Mouse (Mus musculus): ENCODE measurements around the gene Prl6a1. TPM values are rescaled to one million over a fixed set of nuclear protein-coding genes. Genes with fewer than 3 reads are reported as not detected.

Gene Prl6a1
- not detected for total RNA-seq (2021)
- long read RNA-seq, experiment 1, result 0 reads
- long read RNA-seq, experiment 2, result 0 reads

- DNase-seq, result no peak
These were observed at the start of gene Prl6a1 for GRCm38 (mm10) chr13:27312334-27313225. TSS of gene Prl6a1 (plus strand) at chr13:27312627.

GRCm38 (mm10) chr13:27334989-27335388 is 22.6 kb downstream of the Prl6a1 start:
- no peak for DNase-seq

GRCm38 (mm10) chr13:27342733-27343275 is 30.4 kb downstream of the Prl6a1 start:
- DNase-seq, result no peak

- DNase-seq, result no peak
These were observed 32.9 kb downstream of the Prl6a1 start, which contains the start of gene Prl8a2 for GRCm38 (mm10) chr13:27345373-27345772. TSS of gene Prl8a2 (plus strand) at chr13:27345673.

Other genes starting within 250 kb of the Prl6a1 start
- not detected for gene Prl3d1, start 218.4 kb upstream of the Prl6a1 start, total RNA-seq (2021)
- gene Prl3d2, start 190.9 kb upstream of the Prl6a1 start, total RNA-seq (2021), result not detected
- gene Prl3d3, start 155.8 kb upstream of the Prl6a1 start, total RNA-seq (2021), result not detected
- not detected for gene Prl3c1, start 116.0 kb upstream of the Prl6a1 start, total RNA-seq (2021)
- not detected for gene Prl3b1, start 70.8 kb upstream of the Prl6a1 start, total RNA-seq (2021)
- gene Prl3a1, start 53.2 kb upstream of the Prl6a1 start, total RNA-seq (2021), result not detected
- gene Prl8a2, start 33.0 kb downstream of the Prl6a1 start, total RNA-seq (2021), result not detected
- not detected for gene Prl2b1, start 78.2 kb downstream of the Prl6a1 start, total RNA-seq (2021)
- gene Prl8a6, start 126.1 kb downstream of the Prl6a1 start, total RNA-seq (2021), result not detected
- not detected for gene Prl8a8, start 200.6 kb downstream of the Prl6a1 start, total RNA-seq (2021)

Data from gastrocnemius, postnatal 25 days (tissue).